Mouse (Mus musculus): ENCODE measurements around the gene Nucks1. TPM values are rescaled to one million over a fixed set of nuclear protein-coding genes. Genes with fewer than 3 reads are reported as not detected.

Nucks1 gene
- total RNA-seq, 2 experiments from 2014 or later = 224 to 229 TPM

Other genes with a start within 250 kb of the Nucks1 start
- 1 to 10 TPM in 1 of 2 experiments, under 1 TPM in 1; 0.93 to 1.8 TPM for gene Rab7b, start 221.8 kb upstream of the Nucks1 start, total RNA-seq (2021)
- under 1 TPM; 0.16 to 0.52 TPM for gene Slc26a9, start 166.5 kb upstream of the Nucks1 start, total RNA-seq (2021)
- gene Pm20d1, start 113.2 kb upstream of the Nucks1 start, total RNA-seq (2021) = under 1 TPM; 0.34 to 0.56 TPM
- gene Slc41a1, start 83.0 kb upstream of the Nucks1 start, total RNA-seq (2021) = 10 to 100 TPM; 32.8 to 35.8 TPM
- 1 to 10 TPM; 6.8 to 7.5 TPM for gene Rab29, start 43.3 kb upstream of the Nucks1 start, total RNA-seq (2021)
- 1 to 10 TPM in 1 of 2 experiments, under 1 TPM in 1; 0.91 to 1.3 TPM for gene Slc45a3, start 52.4 kb downstream of the Nucks1 start, total RNA-seq (2021)
- gene Elk4, start 97.1 kb downstream of the Nucks1 start, total RNA-seq (2021) = 10 to 100 TPM; 53.0 to 56.1 TPM
- 10 to 100 TPM; 14.6 to 20.9 TPM for gene Mfsd4a, start 157.5 kb downstream of the Nucks1 start, total RNA-seq (2021)
- gene Cdk18, start 229.2 kb downstream of the Nucks1 start, total RNA-seq (2021) = 10 to 100 TPM in 1 of 2 experiments, 1 to 10 TPM in 1; 9.3 to 11.5 TPM

All from left cerebral cortex, postnatal 4 days (tissue).